Mouse (Mus musculus) spleen, postnatal 36 days (tissue): ENCODE data around the gene Fbp1.
"Not testable (repeated sequence)": the region's sequence is repeated elsewhere in the genome, so short reads cannot be mapped to it uniquely, and the experiment has no call there.

Source experiments
- DNase-seq, 2 experiments: peaks; one replicate each; pipeline ENCODE4 v3.0.0; 2022; ENCODE audit warnings: low spot score in 2 of 2, mixed read lengths in 1 of 2

The Fbp1 gene

GRCm38 (mm10) chr13:62884536-62884935 is 3.5 kb downstream of the Fbp1 start:
- DNase-seq = no peak

- DNase-seq = no peak
These were observed 4.2 kb downstream of the Fbp1 start for GRCm38 (mm10) chr13:62883925-62884324.

GRCm38 (mm10) chr13:62883436-62883835 is 4.6 kb downstream of the Fbp1 start:
- DNase-seq = no peak

- no peak for DNase-seq
These were observed 5.2 kb downstream of the Fbp1 start for GRCm38 (mm10) chr13:62882856-62883255.

- no peak for DNase-seq
These were observed 6.7 kb downstream of the Fbp1 start for GRCm38 (mm10) chr13:62881336-62881735.

GRCm38 (mm10) chr13:62879831-62880615 is 8.1 kb downstream of the Fbp1 start:
- peak; percentile 53 to 58 for DNase-seq

- DNase-seq = no peak
These were observed 8.7 kb downstream of the Fbp1 start for GRCm38 (mm10) chr13:62879411-62879810.

- DNase-seq = no peak
These were observed 10.8 kb downstream of the Fbp1 start for GRCm38 (mm10) chr13:62877247-62877646.

GRCm38 (mm10) chr13:62876111-62876510 is 12.0 kb downstream of the Fbp1 start:
- DNase-seq = no peak

GRCm38 (mm10) chr13:62872252-62872651 is 15.8 kb downstream of the Fbp1 start:
- no peak for DNase-seq

GRCm38 (mm10) chr13:62870605-62871004 is 17.5 kb downstream of the Fbp1 start:
- no peak for DNase-seq

GRCm38 (mm10) chr13:62866817-62867216 is 21.3 kb downstream of the Fbp1 start:
- DNase-seq = no peak

GRCm38 (mm10) chr13:62865651-62866315 is 22.3 kb downstream of the Fbp1 start:
- no peak for DNase-seq

GRCm38 (mm10) chr13:62863771-62864170 is 24.3 kb downstream of the Fbp1 start:
- DNase-seq = no peak

- DNase-seq = no peak
These were observed 25.2 kb downstream of the Fbp1 start for GRCm38 (mm10) chr13:62862875-62863274.

- DNase-seq = no peak
These were observed 28.0 kb downstream of the Fbp1 start for GRCm38 (mm10) chr13:62860068-62860467.

GRCm38 (mm10) chr13:62859251-62859650 is 28.8 kb downstream of the Fbp1 start:
- DNase-seq = not testable (repeated sequence)

GRCm38 (mm10) chr13:62857941-62858915 is 29.9 kb downstream of the Fbp1 start, which contains the start of gene Fbp2:
Gene Fbp2, minus strand, starts transcription at chr13:62858422.
- no peak for DNase-seq

GRCm38 (mm10) chr13:62856850-62857249 is 31.2 kb downstream of the Fbp1 start:
- DNase-seq = no peak

GRCm38 (mm10) chr13:62856305-62856675 is 31.8 kb downstream of the Fbp1 start:
- DNase-seq = peak; percentile 54 to 65

GRCm38 (mm10) chr13:62855396-62856304 is 32.4 kb downstream of the Fbp1 start:
- no peak for DNase-seq
